11 mouse cellular contexts compared by ENCODE assay signal in genomic region chr14:46436471-46437090, GRCm38 (mm10). TPM values are rescaled to one million over a fixed set of nuclear protein-coding genes. Genes with fewer than 3 reads are reported as not detected.
A peak's percentile ranks its signal among the peaks of the same experiment; 100 is the strongest.
DNase-seq lines count a peak whose midpoint lies in the region; ATAC-seq lines count a peak whose summit lies in the region.
"Had no signal": no experiment of that assay in that cellular context is flagged by ENCODE, and none has a peak within 500 bp of the region (broad histone marks: within the 10 kb centered on the region; RNA-seq: fewer than 3 reads in every experiment).

No protein-coding gene starts in this region.

- peaks cover 10% of the 10 kb centered on the region for H3K4me1 ChIP-seq in kidney, embryonic 14.5 days (ENCODE audit: control insufficient read depth, insufficient read depth, low read length)
- peaks cover 12% of the 10 kb centered on the region for H3K4me1 ChIP-seq in embryonic facial prominence, embryonic 12.5 days
- H3K4me1 ChIP-seq in lung, embryonic 16.5 days (replicated peaks; ENCODE audit: control insufficient read depth, insufficient read depth, low read length): peaks cover 22% of the 10 kb centered on the region

- H3K36me3 ChIP-seq in kidney, embryonic 14.5 days (ENCODE audit: control insufficient read depth, insufficient read depth, low read length): no peaks in the 10 kb centered on the region
- H3K36me3 ChIP-seq in embryonic facial prominence, embryonic 12.5 days: no peaks in the 10 kb centered on the region
- H3K36me3 ChIP-seq in lung, embryonic 16.5 days (ENCODE audit: control insufficient read depth, insufficient read depth, low read length): no peaks in the 10 kb centered on the region
- H3K36me3 ChIP-seq: neural tube, embryonic 12.5 days had no signal

- H3K9ac ChIP-seq in kidney, embryonic 14.5 days (ENCODE audit: low read depth, low read length): no peak overlapping the region
- no peak overlapping the region for H3K9ac ChIP-seq in embryonic facial prominence, embryonic 12.5 days
- 0 out of 2 replicates have a peak overlapping the region, but pooled peaks have one; percentile 29 for H3K9ac ChIP-seq in lung, embryonic 16.5 days (ENCODE audit: low read length)
- H3K9ac ChIP-seq: neural tube, embryonic 12.5 days had no signal

- peak overlapping the region; percentile 63; the same call in 1 of the 2 replicates for H3K27ac ChIP-seq in kidney, embryonic 14.5 days (ENCODE audit: low read depth, low read length)
- peak overlapping the region; percentile 72 for H3K27ac ChIP-seq in embryonic facial prominence, embryonic 12.5 days
- H3K27ac ChIP-seq in lung, embryonic 16.5 days (ENCODE audit: low read length): peak overlapping the region; percentile 89
- H3K27ac ChIP-seq: neural tube, embryonic 12.5 days had no signal

- peak; percentile 92 for ATAC-seq in kidney, embryonic 14.5 days (ENCODE audit: low FRiP score, low TSS enrichment)
- no peak for ATAC-seq in embryonic facial prominence, embryonic 12.5 days (ENCODE audit: insufficient number of reproducible peaks, insufficient read depth, low FRiP score, low TSS enrichment)
- ATAC-seq in lung, embryonic 16.5 days (ENCODE audit: low read depth): peak; percentile 80

- H3K27me3 ChIP-seq in kidney, embryonic 14.5 days (ENCODE audit: control insufficient read depth, insufficient read depth, low read length): no peaks in the 10 kb centered on the region
- no peaks in the 10 kb centered on the region for H3K27me3 ChIP-seq in embryonic facial prominence, embryonic 12.5 days
- no peaks in the 10 kb centered on the region for H3K27me3 ChIP-seq in lung, embryonic 16.5 days (ENCODE audit: control insufficient read depth, insufficient read depth, low read depth, low read length)
- H3K27me3 ChIP-seq: neural tube, embryonic 12.5 days had no signal

- H3K4me3 ChIP-seq in kidney, embryonic 14.5 days (ENCODE audit: low read length): no peak overlapping the region
- H3K4me3 ChIP-seq in embryonic facial prominence, embryonic 12.5 days: no peak overlapping the region
- 0 out of 2 replicates have a peak overlapping the region, but pooled peaks have one; percentile 18 for H3K4me3 ChIP-seq in lung, embryonic 16.5 days (ENCODE audit: low read length)
- H3K4me3 ChIP-seq: neural tube, embryonic 12.5 days had no signal

- WGBS in kidney, embryonic 14.5 days: 4% methylated on average over 9 of the region's 9 CpGs
- WGBS in embryonic facial prominence, embryonic 12.5 days: 5% methylated on average over 9 of the region's 9 CpGs
- WGBS in lung, embryonic 16.5 days: 7% methylated on average over 9 of the region's 9 CpGs

- no peaks in the 10 kb centered on the region for H3K9me3 ChIP-seq in kidney, embryonic 14.5 days (ENCODE audit: control insufficient read depth, low read length)
- H3K9me3 ChIP-seq in embryonic facial prominence, embryonic 12.5 days: no peaks in the 10 kb centered on the region
- H3K9me3 ChIP-seq in lung, embryonic 16.5 days (ENCODE audit: control insufficient read depth, low read length): no peaks in the 10 kb centered on the region
- H3K9me3 ChIP-seq: neural tube, embryonic 12.5 days had no signal

- H3K4me2 ChIP-seq in kidney, embryonic 14.5 days (replicated peaks; ENCODE audit: low read depth, low read length): no peak overlapping the region; the same call in 1 of the 2 replicates
- peak overlapping the region; percentile 32 for H3K4me2 ChIP-seq in embryonic facial prominence, embryonic 12.5 days (replicated peaks)
- H3K4me2 ChIP-seq in lung, embryonic 16.5 days (ENCODE audit: low read depth, low read length): peak overlapping the region; percentile 46
- H3K4me2 ChIP-seq: neural tube, embryonic 12.5 days had no signal

- DNase-seq in kidney, adult 11 months: no peak
- DNase-seq in R1 (ENCODE audit: low read depth, low spot score): peak; percentile 52
- DNase-seq in thymus, postnatal 4 days: no peak
- no peak for DNase-seq in right cerebral cortex, postnatal 10 days (ENCODE audit: low spot score in 2 of 2)
- DNase-seq: adrenal gland, postnatal 25 days; cerebellum, postnatal 36 days; spleen, adult 18-20 months had no signal

RNA-seq across cellular contexts. Expression of gene Bmp4, which starts 46.1 kb away (rescaled TPM):
- polyA plus RNA-seq in kidney, embryonic 14.5 days (2014; fragmentation: Nextera tagmentation; extraction: Ambion mirVana): 23.7 and 31.5 TPM in 2 replicates
- 41.5 and 45.7 TPM in 2 replicates for polyA plus RNA-seq in embryonic facial prominence, embryonic 12.5 days (2016; fragmentation: Nextera tagmentation; extraction: Ambion mirVana)
- 78.9 and 79.0 TPM in 2 replicates for polyA plus RNA-seq in lung, embryonic 16.5 days (2015; fragmentation: Nextera tagmentation; extraction: Ambion mirVana)

RNA-seq across cellular contexts. Expression of gene Gm15217, which starts 57.4 kb away (rescaled TPM):
- not detected in 2 replicates for polyA plus RNA-seq in kidney, embryonic 14.5 days (2014; fragmentation: Nextera tagmentation; extraction: Ambion mirVana)
- 0.23 and 0.36 TPM in 2 replicates for polyA plus RNA-seq in embryonic facial prominence, embryonic 12.5 days (2016; fragmentation: Nextera tagmentation; extraction: Ambion mirVana)
- 0.49 TPM in 1 of 2 replicates, not detected in the other for polyA plus RNA-seq in lung, embryonic 16.5 days (2015; fragmentation: Nextera tagmentation; extraction: Ambion mirVana)
- polyA plus RNA-seq: neural tube, embryonic 12.5 days had no signal
